Mouse (Mus musculus) liver, adult 2 months (tissue): ENCODE measurements around the gene Uck2.

Source experiments
- CTCF ChIP-seq: fragments of 200-500 bp; IDR thresholded peaks from 2 replicates; pipeline ENCODE4 v1.5.1; 2011; ENCODE audit warnings: low read depth, low read length, control low read depth
- POLR2A ChIP-seq: fragments of 200-500 bp; IDR thresholded peaks from 2 replicates; pipeline ENCODE4 v1.6.1; 2011; ENCODE audit warnings: low read length, control low read depth; ENCODE audit not compliant: insufficient read depth; ENCODE audit errors: extremely low read depth

GRCm38 (mm10) chr1:167328776-167329175 lies 43.7 kb upstream of the Uck2 start:
- TF ChIP-seq CTCF (no peak), POLR2A (no peak)
